Mouse (Mus musculus): ENCODE results near the gene Jtb.
"Not testable (repeated sequence)": the region's sequence is repeated elsewhere in the genome, so short reads cannot be mapped to it uniquely, and the experiment has no call there.

GRCm38 (mm10) chr3:90252659-90253058 is 21.3 kb downstream of the Jtb start:
- TF ChIP-seq CTCF (IDR thresholded peaks at IDR 0.05; ENCODE audit: extremely low read depth, insufficient read length, insufficient replicate concordance, low read depth, low read length); POLR2A (IDR thresholded peaks at IDR 0.05; ENCODE audit: low read depth, low read length): not testable (repeated sequence)

Measured in small intestine, adult 2 months (tissue).